Mouse (Mus musculus) CH12.LX (cell line): ENCODE measurements around the gene Gm17019. TPM values are rescaled to one million over a fixed set of nuclear protein-coding genes. Genes with fewer than 3 reads are reported as not detected.
"Not testable (repeated sequence)": the region's sequence is repeated elsewhere in the genome, so short reads cannot be mapped to it uniquely, and the experiment has no call there.

Source experiments
- DNase-seq: peaks from one replicate; pipeline ENCODE4 v3.0.0-alpha.2; 2013; ENCODE audit errors: extremely low read depth
- H3K27ac ChIP-seq: 2 replicates; pipeline ENCODE4 v1.5.1; 2012; ENCODE audit warnings: low read depth, mild to moderate bottlenecking, control low read depth, moderate library complexity; ENCODE audit not compliant: insufficient read depth
- H3K27me3 ChIP-seq: replicated peaks from 2 replicates; pipeline ENCODE3; 2012; ENCODE audit warnings: inconsistent platforms
- H3K36me3 ChIP-seq, 2 experiments: replicated peaks in 1 of 2; 2 replicates each; pipeline versions ENCODE3 to v1.6.1; 2012; ENCODE audit warnings: inconsistent platforms in 1 of 2, low read length in 1 of 2, mild to moderate bottlenecking in 1 of 2, mixed read lengths in 1 of 2, moderate library complexity in 1 of 2; ENCODE audit not compliant: control insufficient read depth in 1 of 2, insufficient read depth in 1 of 2
- H3K4me1 ChIP-seq, 2 experiments: 2 replicates each; pipeline ENCODE4 v1.6.1; 2012; ENCODE audit warnings: inconsistent platforms in 1 of 2, moderate library complexity in 1 of 2; ENCODE audit not compliant: insufficient read depth in 2 of 2, control insufficient read depth in 1 of 2
- H3K4me2 ChIP-seq: 2 replicates; pipeline ENCODE4 v1.6.1; 2012; ENCODE audit warnings: low read depth, mild to moderate bottlenecking, control low read depth; ENCODE audit not compliant: poor library complexity, insufficient read depth, severe bottlenecking
- H3K4me3 ChIP-seq, 3 experiments: fragments of 150-350 bp in 1 of 3; sonication (generic) in 1 of 3; replicated peaks in 1 of 3; 2 replicates each; pipeline versions ENCODE3 to v1.5.1; 2011 to 2012; ENCODE audit warnings: low read depth in 2 of 3, low read length in 2 of 3, mild to moderate bottlenecking in 2 of 3, moderate library complexity in 2 of 3, control low read depth in 1 of 3, improper control_type of control experiment in 1 of 3, inconsistent platforms in 1 of 3, mixed read lengths in 1 of 3; ENCODE audit not compliant: poor library complexity in 1 of 3
- H3K79me2 ChIP-seq: replicated peaks from 2 replicates; pipeline ENCODE4 v1.6.1; 2012; ENCODE audit warnings: mild to moderate bottlenecking, moderate library complexity; ENCODE audit not compliant: control insufficient read depth, poor library complexity, insufficient read depth, severe bottlenecking; ENCODE audit errors: extremely low read depth
- H3K9ac ChIP-seq: 2 replicates; pipeline ENCODE4 v1.6.1; 2012; ENCODE audit warnings: low read depth, mild to moderate bottlenecking, control low read depth, moderate library complexity; ENCODE audit not compliant: insufficient read depth
- H3K9me3 ChIP-seq: replicated peaks from 2 replicates; pipeline ENCODE3; 2012; ENCODE audit warnings: low read length, inconsistent platforms, mixed read lengths
- dilution Hi-C: fragments of 300-500 bp; cut with MboI; formaldehyde crosslinking; loops from 2 replicates; pipeline ENCODE4 v1.14.3; 2020; ENCODE audit warnings: low sequenced_read_pairs; ENCODE audit not compliant: extremely low pct_unique_long_range_greater_than_20kb, extremely low pct_ligation_motif_present
- in situ Hi-C: fragments of 300-500 bp; cut with MboI; formaldehyde crosslinking; loops from 3 replicates; pipeline ENCODE4 v1.14.3; 2019; ENCODE audit warnings: low sequenced_read_pairs, low pct_ligation_motif_present, low pct_unique_long_range_greater_than_20kb, mixed read lengths
- polyA plus RNA-seq: library from polyadenylated mRNA; unstranded; fragments of >175 nt; gene quantifications from 2 replicates; pipeline ENCODE4 v1.2.1, GENCODE M21; 2012; ENCODE audit warnings: low read depth; ENCODE audit not compliant: insufficient read length
- total RNA-seq, 2 experiments: library from RNA; depleted of rRNA; stranded (reverse); fragments of 300-350 nt in 1 of 2; fragments of >200 nt in 1 of 2; gene quantifications; 2 replicates each; pipeline ENCODE4 v1.2.3; 2012 to 2014

Gene Gm17019
- total and polyA plus RNA-seq, 3 experiments, result not detected

GRCm38 (mm10) chr5:15004569-15005562, 27.9 kb downstream of the Gm17019 start:
- H3K4me1 ChIP-seq, H3K27me3 ChIP-seq, H3K79me2 ChIP-seq, H3K9ac ChIP-seq, H3K36me3 ChIP-seq, H3K27ac ChIP-seq, DNase-seq, H3K9me3 ChIP-seq, in situ Hi-C loops, dilution Hi-C loops, H3K4me3 ChIP-seq, H3K4me2 ChIP-seq: not testable (repeated sequence)

GRCm38 (mm10) chr5:14998077-14998476, 34.7 kb downstream of the Gm17019 start:
- H3K27ac ChIP-seq, H3K9ac ChIP-seq, dilution Hi-C loops, H3K36me3 ChIP-seq, DNase-seq, H3K4me3 ChIP-seq, H3K27me3 ChIP-seq, H3K4me1 ChIP-seq, H3K4me2 ChIP-seq, in situ Hi-C loops, H3K9me3 ChIP-seq, H3K79me2 ChIP-seq: not testable (repeated sequence)

GRCm38 (mm10) chr5:14997556-14997955, 35.2 kb downstream of the Gm17019 start:
- H3K36me3 ChIP-seq, H3K4me3 ChIP-seq, H3K4me2 ChIP-seq, in situ Hi-C loops, DNase-seq, dilution Hi-C loops, H3K4me1 ChIP-seq, H3K27me3 ChIP-seq, H3K27ac ChIP-seq, H3K9me3 ChIP-seq, H3K79me2 ChIP-seq, H3K9ac ChIP-seq: not testable (repeated sequence)

- H3K4me3 ChIP-seq, H3K4me2 ChIP-seq, H3K9me3 ChIP-seq, dilution Hi-C loops, H3K27me3 ChIP-seq, in situ Hi-C loops, DNase-seq, H3K4me1 ChIP-seq, H3K27ac ChIP-seq, H3K79me2 ChIP-seq, H3K36me3 ChIP-seq, H3K9ac ChIP-seq: not testable (repeated sequence)
Measured at GRCm38 (mm10) chr5:14996670-14997249, 36.0 kb downstream of the Gm17019 start.

- H3K4me1 ChIP-seq, dilution Hi-C loops, H3K4me3 ChIP-seq, H3K9me3 ChIP-seq, H3K4me2 ChIP-seq, H3K79me2 ChIP-seq, H3K27me3 ChIP-seq, DNase-seq, H3K9ac ChIP-seq, H3K27ac ChIP-seq, in situ Hi-C loops, H3K36me3 ChIP-seq: not testable (repeated sequence)
Measured at GRCm38 (mm10) chr5:14994124-14994523, 38.7 kb downstream of the Gm17019 start.

GRCm38 (mm10) chr5:14990375-14991158, 42.2 kb downstream of the Gm17019 start:
- H3K27ac ChIP-seq, H3K36me3 ChIP-seq, H3K4me1 ChIP-seq, H3K9me3 ChIP-seq, H3K9ac ChIP-seq, H3K79me2 ChIP-seq, H3K4me2 ChIP-seq, H3K4me3 ChIP-seq, in situ Hi-C loops, H3K27me3 ChIP-seq, DNase-seq, dilution Hi-C loops: not testable (repeated sequence)
